Mouse (Mus musculus) embryo, embryonic 10.5 days (tissue): Measurements from ENCODE around the gene Zfp710.
"Not testable (repeated sequence)": the region's sequence is repeated elsewhere in the genome, so short reads cannot be mapped to it uniquely, and the experiment has no call there.

ENCODE experiments used
- DNase-seq: peaks from one replicate; pipeline ENCODE4 v3.0.0-alpha.2; 2015; ENCODE audit warnings: low spot score

The Zfp710 gene

DNA sequence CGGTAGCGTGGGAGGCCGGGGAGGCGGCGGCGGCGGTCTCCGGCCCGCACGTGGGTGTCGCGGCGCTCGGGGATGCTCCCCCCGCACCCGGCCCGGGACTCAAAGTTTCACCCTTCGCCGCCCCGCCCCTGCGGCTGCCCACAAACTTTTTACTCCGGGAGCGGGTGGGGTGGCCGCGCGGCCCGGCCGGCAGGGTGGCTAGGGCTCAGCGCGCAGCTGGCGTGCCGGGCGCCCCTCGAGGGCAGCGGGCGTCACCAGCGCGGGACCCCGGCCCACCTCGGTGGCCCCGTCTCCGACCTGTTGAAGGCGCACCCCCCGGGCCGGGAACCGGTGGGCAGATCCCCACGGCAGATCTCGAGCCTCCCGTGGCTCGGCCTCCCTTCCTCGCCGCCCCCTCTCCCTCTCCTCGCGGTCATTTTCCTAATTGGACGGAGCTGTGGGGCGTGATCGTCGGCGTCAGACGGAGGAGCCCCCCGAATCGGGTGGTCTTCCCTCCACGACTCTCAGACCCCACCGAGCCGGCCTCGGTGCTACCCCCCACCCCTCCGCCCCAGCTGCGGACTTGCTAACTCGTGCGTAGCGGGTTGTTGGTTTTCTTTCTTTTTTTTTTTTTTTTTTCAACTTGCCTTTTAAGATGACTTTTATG is 2.5 kb downstream of the Zfp710 start:
- DNase-seq = peak; percentile 69

DNA sequence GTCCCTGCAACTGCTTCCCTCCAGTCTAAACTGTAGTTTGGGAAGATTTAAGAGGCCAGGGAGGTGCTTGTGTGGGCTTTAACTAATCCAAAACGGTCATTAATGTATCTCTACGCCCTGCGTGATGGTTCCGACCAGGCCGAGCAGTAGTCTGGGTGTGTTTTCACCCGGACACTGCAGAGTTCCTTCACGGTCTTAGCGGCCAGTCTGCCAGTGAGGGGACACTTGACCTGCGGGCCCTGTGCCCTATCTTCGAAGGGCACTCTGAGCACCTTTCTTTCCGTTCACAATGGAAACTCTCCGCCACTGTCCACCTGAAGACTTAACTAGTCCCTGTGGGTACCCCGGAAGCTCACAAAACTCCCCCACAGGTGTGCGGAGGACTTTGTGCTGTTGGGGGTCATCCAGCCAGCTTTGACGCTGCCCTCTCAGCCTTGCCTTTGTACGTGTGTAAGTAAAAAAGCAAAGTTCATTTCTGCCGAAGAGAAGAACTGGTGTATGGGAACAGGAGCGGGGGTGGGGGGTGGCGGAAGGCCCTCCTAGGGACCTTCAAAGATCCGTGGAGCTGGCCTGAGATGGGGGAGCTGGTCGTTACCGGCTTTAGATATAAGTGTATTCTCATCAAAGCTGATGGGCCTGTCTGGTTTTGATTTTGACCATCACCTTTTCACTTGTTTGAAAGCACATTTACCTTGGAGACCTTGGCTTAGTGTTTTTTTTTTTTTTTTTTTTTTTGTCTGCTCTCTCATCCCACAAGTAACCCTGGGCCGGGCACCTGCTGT is 3.2 kb downstream of the Zfp710 start:
- DNase-seq = no peak

DNA sequence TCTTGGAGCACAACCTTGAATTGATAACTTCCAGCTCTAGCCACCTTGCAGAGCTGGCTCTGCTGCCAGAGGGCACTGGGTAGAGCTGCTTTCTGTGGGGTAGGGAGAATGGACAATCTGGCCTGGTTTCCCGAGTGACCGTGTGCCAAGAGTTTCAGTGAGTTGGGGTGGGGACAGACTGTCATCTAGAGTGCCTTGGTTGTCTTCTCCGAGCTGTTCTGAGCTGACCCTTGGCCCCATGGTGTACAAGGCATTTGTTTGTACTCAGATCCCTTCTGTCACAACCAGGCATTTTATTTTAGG is 3.8 kb downstream of the Zfp710 start:
- no peak for DNase-seq

DNA sequence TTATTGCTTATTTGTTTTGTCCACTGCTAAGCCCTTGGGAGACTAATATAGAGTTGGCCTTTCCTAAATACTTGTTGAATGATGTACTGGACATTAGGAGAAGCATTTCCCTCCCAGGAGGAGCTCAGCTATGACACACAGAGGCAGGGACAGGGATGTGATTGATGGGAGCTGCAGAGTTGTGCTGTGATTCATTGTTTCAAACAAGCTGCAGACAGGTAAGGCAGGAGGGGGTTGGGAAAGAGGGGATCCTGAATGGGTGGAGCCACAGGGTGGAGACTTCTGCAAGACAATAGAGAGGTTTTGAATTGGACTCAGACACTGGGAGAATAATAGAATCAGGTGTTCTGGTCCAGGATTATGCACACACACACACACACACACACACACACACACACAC is 5.4 kb downstream of the Zfp710 start:
- DNase-seq = no peak

DNA sequence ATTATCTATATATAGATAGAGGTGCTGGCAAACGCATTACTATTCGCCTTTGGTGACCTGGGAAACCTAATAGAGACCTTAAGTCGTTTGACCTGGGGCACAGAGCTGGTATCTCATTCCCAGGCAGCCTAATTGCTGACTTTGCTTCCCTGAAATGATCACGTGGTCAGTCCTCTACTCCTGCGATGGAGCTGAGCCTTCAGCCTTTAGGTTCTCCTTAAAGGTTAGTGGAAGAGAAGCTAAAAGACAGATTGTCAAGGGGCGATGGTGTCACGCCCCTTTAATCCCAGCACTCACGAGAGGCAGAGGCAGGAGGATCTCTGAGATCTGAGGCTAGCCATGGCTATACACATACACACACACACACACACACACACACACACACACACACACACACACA is 5.9 kb downstream of the Zfp710 start:
- no peak for DNase-seq

DNA sequence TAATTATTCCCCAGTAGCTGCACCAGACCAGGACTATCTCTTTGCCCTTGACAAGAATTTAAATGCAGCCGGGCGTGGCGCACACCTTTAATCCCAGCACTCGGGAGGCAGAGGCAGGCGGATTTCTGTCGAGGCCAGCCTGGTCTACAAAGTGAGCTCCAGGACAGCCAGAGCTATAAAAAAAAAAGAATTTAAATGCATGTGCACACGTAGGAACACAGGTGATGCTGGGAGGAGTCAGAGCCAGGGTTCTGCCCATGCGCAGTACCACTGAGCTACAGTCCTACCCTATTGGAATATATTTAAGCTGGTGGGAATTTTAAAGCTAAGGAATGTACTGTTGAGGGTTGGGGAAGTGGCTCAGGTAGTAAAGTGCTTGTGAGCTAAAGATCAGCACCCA is 6.4 kb downstream of the Zfp710 start:
- no peak for DNase-seq

DNA sequence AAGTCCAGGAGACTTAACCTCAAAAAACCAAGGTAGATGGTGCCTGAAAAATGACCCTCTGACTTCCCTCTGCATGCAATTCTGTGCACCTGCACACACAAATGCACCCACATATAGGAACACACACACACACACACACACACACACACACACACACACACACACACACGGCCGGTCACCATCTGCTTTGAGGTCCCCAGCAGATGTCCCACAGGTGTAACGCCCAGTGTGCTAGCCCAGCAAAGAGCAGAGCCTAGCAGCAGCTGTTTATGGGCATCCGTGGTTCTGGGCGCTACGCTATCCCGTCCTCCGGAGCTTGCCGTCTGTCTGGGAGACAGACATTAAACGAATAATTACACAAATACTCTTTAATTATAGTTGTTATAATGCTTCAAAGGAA is 6.9 kb downstream of the Zfp710 start:
- no peak for DNase-seq

DNA sequence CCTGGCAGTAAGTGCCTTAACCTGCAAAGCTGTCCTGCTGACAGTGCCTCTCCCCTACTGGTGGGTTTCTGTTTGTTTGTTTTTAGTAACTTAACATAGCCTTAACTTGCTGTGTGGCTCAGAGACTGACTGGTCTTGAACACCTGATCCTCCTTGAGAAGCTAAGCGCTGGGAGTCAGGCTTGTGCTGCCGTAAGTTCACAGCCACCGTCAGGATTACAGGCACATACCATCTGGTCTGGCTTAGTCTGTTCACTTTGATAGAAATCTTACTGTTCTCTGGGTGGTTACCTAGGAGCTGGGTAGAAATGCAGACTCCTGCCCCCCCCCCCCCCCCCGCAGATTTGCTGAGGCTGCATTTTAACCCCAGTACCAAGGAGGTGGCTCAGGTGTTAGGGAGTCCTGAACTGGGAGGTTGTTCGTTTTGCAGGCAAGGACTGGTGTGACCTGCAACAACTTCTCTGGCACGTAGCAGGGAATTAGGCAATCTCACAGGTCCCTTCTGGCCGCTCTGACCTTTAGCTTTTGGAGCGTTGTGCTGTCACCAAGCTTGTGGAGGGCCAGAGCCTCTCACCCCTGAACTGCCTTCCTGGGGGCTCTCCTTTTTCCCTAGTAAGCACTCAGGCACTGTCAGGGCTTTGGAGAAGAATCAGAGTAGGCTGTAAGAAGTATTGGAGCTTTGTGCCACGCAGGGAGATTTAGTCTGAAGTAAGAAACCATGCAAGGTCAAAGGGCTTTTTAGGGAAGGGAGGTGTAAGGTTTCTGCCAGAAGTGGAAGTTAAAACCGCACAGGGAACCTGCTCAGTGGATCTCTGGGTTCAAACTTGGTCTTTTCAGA is 7.8 kb downstream of the Zfp710 start:
- DNase-seq = peak; percentile 33

DNA sequence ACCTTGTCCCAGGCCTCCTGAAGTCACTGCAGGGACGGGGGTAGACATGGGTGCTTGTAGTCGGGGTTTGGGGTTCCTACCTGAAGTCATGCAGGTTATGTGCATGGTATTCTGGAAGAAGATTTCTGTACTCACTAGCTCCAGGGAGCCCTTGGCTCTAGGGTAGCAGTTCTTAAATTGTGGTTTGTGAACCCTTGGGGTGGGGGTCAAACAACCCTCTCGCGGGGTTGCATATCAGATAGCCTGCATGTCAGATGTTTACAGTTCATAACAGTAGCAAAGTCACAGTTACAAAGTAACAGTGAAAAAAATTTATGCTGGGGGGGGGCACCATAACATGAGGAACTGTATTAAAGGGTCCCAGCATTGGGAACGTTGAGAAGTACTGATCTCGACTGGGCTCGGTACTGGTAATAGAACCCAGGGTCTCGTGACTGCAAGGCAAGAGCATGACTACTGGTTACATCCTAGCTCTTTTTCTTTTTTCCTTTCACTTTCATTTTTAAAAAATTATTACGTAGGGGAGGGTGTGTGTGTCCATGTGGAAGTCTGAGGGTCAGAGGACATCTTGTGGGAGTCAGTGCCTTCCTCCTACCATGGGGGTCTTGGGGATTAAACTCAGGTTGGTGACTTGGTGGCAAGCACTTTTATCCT is 8.6 kb downstream of the Zfp710 start:
- no peak for DNase-seq

DNA sequence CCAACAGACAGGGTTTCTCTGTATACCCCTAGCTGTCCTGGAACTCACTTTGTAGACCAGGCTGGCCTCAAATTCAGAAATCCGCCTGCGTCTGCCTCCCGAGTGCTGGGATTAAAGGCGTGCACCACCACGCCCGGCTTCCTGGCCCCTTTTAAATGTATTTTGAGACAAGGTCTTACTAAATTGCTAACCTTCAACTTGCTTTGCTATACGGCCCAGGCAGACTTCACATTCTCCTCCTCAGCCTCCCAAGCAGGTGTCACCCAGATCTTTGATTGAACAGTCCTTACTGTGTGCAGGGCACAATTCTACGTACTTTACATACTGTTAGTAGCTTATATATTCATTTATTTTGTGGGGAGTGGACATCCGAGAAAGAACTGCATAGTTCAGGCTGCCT is 9.2 kb downstream of the Zfp710 start:
- no peak for DNase-seq

DNA sequence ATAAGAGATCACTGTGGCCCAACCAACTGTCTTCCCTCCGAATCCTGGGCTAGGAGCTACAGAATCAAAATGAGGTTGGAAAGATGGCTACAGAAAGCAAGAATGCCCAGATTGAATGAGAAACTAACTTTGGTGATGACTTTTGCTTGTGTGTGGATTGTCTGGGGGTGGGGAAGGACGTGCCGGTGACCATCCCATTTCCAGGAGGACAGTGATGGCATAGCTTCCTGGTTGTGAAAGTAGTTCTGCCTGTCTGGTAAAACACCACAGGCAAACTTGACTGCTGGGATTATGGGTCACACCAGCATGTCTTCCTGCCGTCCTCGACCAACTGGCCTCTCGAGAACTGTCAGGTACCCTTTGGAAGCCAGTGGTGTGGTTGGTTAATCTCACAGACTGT is 10.5 kb downstream of the Zfp710 start:
- DNase-seq = no peak

DNA sequence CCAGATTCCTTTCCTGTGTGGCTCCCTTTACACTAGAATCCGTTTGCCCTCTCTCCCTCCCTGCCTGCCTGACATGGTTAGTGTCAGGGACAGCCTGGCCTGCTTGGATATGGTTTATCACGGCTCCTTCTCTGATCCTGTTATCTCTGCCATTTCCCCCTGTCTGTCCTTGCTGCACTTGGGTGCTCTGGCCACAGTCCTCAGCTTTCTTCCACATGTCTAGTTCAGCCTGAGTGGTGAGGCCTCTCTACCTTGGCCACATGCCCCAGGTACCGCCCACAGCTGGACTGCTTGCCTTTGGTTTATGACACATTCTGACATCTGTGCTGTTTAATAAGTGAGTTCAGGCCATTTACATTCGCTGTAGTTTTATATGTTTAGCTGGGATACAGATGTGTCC is 11.1 kb downstream of the Zfp710 start:
- no peak for DNase-seq

DNA sequence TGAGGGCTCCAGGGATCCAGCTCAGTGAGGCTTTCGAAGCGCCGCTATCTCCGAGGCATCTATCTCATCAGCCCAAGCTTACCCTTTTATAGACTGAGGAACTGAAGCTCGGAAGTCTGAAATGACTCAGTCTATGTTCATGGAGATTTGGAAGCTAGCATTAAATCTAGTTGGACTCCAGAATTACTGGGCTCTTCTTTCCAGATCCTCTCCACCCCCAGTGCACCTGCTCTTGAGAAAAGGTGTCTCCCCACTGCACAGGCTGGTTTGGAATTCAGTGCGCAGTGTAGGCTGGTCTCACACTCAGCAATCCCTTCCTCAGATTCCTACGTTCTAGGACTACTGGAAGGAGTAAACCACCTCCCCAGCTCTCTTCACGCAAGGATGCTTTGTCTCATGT is 15.1 kb downstream of the Zfp710 start:
- DNase-seq = no peak

DNA sequence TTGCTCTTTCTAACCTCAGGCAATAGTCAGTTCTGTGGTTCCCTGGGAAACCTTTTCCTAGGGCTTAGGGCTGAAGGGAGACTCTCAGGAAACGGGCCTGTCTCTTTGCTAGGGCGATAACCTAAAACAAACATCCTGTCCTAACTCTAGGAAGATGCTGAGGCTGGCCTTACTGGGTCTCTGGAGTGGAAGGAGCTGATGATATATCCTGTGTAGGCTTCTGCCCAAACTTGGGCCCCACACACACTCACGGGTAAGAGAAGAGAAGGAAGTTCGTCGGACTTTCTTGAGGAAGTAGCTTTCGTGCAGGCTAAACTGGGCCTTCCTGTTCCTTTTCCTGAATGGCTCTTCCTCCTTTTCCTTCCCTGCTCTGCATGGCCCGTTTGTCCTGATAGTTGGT is 19.6 kb downstream of the Zfp710 start:
- DNase-seq = no peak

DNA sequence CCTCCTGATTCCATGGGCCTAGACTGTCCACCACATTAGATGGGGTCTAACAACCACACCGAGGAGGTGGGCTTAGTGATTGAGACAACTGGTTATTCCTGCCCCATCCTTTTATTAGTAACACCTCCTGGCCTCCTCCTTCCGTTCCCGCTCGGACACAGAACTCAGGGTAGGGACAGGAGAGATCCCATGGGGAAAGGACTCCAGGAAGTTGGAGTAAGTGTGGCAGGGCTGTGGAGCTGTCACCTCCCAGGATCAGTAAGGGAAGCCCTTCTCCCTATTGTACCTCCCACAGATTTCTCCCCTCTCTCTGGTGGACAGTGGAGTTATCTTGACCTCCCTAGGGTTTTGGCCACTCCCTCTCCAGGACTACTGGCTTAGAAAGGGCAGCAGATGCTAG is 22.4 kb downstream of the Zfp710 start:
- DNase-seq = no peak

DNA sequence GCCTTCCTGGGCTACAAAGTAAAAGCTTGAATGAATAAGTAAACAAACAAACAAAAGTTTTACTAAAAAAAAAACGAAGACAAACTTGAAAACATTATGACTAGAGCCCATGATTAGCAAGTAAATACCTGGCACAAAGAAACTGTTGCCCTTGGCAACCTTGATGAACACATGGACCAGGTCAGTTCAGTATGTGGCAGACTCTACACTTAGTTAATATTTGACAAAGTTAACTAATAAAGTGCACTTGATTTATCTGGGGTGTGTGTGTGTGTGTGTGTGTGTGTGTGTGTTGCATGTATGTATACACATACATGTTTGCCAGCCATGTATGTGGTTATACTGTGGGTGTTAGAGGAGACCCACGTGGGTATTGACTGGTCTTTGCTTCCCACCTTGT is 25.1 kb downstream of the Zfp710 start:
- no peak for DNase-seq

DNA sequence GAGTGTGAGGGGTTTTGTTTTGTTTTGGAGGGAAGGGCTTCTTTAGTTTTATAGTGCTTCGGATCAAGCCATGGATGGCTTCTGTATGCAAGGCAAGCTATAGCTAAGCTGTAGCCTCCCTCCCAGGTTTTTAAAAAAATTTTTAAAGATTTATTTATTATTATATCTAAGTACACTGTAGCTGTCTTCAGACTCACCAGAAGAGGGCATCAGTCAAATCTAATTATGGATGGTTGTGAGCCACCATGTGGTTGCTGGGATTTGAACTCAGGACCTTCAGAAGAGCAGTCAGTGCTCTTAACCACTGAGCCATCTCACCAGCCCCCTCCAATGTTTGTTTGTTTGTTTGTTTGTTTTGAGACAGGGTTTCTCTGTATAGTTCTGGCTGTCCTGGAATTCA is 25.8 kb downstream of the Zfp710 start:
- not testable (repeated sequence) for DNase-seq

DNA sequence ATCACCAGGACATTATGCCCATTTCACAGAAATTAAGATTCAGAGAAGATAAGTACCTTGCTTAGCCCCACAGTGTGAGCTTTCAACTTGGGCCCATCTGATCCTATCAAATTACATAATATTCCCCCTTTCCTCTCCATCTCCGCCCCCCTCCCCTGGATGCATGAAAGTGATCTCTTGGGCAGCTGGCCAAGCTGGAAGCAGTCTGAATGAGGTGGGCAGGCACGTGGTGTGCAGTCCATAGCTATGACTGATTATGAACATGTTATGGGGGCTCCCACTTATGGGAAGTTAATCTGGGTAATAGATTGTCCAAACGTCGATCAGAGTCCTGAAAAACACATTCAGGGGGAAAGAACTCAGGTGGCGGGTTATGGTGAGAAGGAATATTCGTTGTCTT is 27.2 kb downstream of the Zfp710 start:
- DNase-seq = no peak

DNA sequence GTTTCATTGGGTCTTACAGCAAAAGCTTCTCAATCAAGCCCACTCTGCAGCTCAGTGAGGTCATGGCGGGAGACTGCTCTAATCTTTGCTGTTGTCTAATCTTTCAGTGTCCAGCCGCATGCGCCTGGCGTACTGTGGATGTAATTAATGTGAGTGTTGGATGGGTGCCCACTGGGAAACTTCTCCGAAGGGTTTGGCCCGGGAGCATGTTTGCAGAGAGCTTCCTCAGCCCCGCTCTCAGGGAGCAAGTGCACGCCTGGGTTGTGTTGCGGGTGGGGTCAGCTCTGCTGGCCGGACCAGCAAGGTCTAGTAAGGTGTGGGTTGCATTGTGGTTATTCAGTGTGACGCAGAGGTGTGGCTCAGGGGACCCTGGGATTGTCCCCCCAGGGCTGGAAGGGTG is 27.6 kb downstream of the Zfp710 start:
- DNase-seq = no peak

DNA sequence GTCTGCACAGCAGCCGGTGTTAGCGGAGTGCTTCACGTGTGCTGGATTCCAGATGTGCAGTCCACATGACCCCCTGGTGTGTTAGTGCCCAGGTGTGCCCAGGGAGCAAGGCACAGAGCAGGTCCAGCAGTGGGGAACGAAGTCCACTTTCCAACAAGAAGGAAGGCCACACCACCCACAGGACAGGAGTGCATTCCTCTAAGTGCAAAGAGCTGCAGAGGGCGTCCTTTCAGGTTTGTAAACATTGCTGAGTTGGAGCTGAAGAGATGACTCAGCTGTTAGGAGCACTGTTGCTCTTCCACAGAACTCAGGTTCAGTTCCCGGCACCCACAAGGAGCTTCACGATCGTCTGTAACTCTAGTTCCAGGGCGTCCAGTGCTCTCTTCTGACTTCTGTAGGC is 28.5 kb downstream of the Zfp710 start:
- DNase-seq = no peak

DNA sequence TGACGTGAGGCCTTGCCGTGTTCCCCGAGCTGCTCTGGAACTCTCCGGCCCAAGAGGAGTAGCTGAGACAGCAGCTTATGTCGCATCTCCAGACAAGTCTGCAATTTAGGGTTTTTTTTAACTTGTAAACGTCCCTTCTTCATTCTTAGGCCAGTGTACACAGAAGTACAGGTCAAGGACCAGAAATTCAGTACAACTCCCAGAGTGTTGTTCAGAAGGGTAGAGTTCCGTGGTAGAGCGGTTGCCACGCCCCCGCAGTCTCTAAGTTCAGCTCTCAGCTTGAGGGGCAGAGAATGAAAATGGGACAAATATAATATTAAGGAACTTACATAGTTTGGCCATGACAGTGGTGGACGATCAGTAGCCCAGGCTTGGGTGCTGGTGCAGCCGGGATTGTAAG is 31.2 kb downstream of the Zfp710 start:
- DNase-seq = no peak

DNA sequence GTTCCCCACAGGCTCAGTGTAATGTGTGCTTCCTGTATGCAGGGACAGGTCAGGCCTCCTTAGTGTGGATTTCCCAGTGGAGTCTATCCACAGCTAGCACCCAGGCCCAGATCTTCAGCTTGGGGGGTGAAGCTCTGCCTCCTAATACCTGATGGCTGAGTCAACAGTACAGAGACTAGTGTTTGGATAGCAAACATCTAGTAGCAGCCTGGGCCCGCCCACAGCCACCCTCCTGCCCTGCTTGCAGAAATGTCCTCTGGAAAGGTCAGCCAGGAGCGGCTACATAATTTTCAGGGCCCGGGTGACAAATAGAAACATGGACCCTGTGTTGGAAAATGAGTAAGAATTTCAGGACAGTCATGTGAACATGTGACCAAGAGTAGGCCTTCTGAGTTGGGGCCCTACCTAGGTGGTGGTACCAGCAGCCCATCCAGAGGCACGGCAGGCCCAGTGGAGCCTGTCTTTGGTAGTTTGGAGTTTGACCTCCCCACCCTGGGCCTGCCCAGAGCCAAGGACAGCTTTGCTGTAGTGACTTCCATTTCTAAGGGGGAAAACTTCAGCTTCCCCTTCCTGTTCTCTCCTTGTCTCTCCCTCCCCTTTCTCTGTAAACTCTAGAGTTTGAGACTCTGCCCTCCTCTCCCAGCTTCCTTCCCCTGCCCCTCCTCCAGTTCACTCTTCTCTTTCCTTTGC is 32.5 kb downstream of the Zfp710 start:
- no peak for DNase-seq
